Mouse (Mus musculus) common myeloid progenitor, adult 5-6 weeks (primary cell): ENCODE measurements around the gene Agbl2. TPM values are rescaled to one million over a fixed set of nuclear protein-coding genes. Genes with fewer than 3 reads are reported as not detected.
"Not testable (repeated sequence)": the region's sequence is repeated elsewhere in the genome, so short reads cannot be mapped to it uniquely, and the experiment has no call there.

Source experiments
- ATAC-seq: replicated peaks from 2 replicates; pipeline ENCODE4 v1.8.0; 2016; ENCODE audit warnings: low read depth, mild to moderate bottlenecking, moderate TSS enrichment, inconsistent platforms; ENCODE audit not compliant: poor library complexity, severe bottlenecking
- total RNA-seq: library from RNA; stranded (forward); fragments of 200-1000, 187-1606 nt; gene quantifications from 2 replicates; pipeline ENCODE4 v1.2.3, GENCODE M21; 2017

Agbl2 gene
- total RNA-seq, 1 experiment from 2014 or later, result not detected

GRCm38 (mm10) chr2:90810751-90811150 lies 28.2 kb downstream of the Agbl2 start:
- ATAC-seq, result no peak

GRCm38 (mm10) chr2:90815266-90815665 lies 32.7 kb downstream of the Agbl2 start:
- ATAC-seq, result no peak

GRCm38 (mm10) chr2:90816144-90816543 lies 33.6 kb downstream of the Agbl2 start:
- no peak for ATAC-seq

- no peak for ATAC-seq
Measured at GRCm38 (mm10) chr2:90818710-90819109, 36.2 kb downstream of the Agbl2 start.

GRCm38 (mm10) chr2:90820894-90821293 lies 38.4 kb downstream of the Agbl2 start:
- ATAC-seq, result no peak

- ATAC-seq, result no peak
Measured at GRCm38 (mm10) chr2:90822978-90823377, 40.5 kb downstream of the Agbl2 start.

- no peak for ATAC-seq
Measured at GRCm38 (mm10) chr2:90823781-90824180, 41.3 kb downstream of the Agbl2 start.

- ATAC-seq, result not testable (repeated sequence)
Measured at GRCm38 (mm10) chr2:90824528-90824927, 42.0 kb downstream of the Agbl2 start.

GRCm38 (mm10) chr2:90825515-90826172 lies 43.1 kb downstream of the Agbl2 start:
- ATAC-seq, result no peak

GRCm38 (mm10) chr2:90828739-90829138 lies 46.2 kb downstream of the Agbl2 start:
- ATAC-seq, result no peak

- ATAC-seq, result no peak
Measured at GRCm38 (mm10) chr2:90833502-90833901, 51.0 kb downstream of the Agbl2 start.

GRCm38 (mm10) chr2:90838621-90839020 lies 56.1 kb downstream of the Agbl2 start:
- no peak for ATAC-seq

GRCm38 (mm10) chr2:90843666-90844065 lies 61.1 kb downstream of the Agbl2 start:
- ATAC-seq, result no peak

GRCm38 (mm10) chr2:90844262-90844661 lies 61.7 kb downstream of the Agbl2 start:
- ATAC-seq, result no peak

GRCm38 (mm10) chr2:90845234-90845633 lies 62.7 kb downstream of the Agbl2 start:
- ATAC-seq, result no peak

- no peak for ATAC-seq
Measured at GRCm38 (mm10) chr2:90846171-90846570, 63.6 kb downstream of the Agbl2 start.

GRCm38 (mm10) chr2:90846597-90846954 lies 64.0 kb downstream of the Agbl2 start:
- peak; percentile 37 for ATAC-seq

GRCm38 (mm10) chr2:90846955-90847680 lies 64.6 kb downstream of the Agbl2 start, which contains the start of gene Mtch2:
Mtch2 (plus strand) TSS chr2:90847155.
- peak; percentile 87 for ATAC-seq

- ATAC-seq, result no peak
Measured at GRCm38 (mm10) chr2:90847681-90848050, 65.1 kb downstream of the Agbl2 start.

GRCm38 (mm10) chr2:90848331-90848730 lies 65.8 kb downstream of the Agbl2 start:
- ATAC-seq, result no peak

GRCm38 (mm10) chr2:90850401-90850800 lies 67.9 kb downstream of the Agbl2 start:
- ATAC-seq, result no peak

GRCm38 (mm10) chr2:90861486-90861885 lies 79.0 kb downstream of the Agbl2 start:
- no peak for ATAC-seq
